Mouse (Mus musculus): ENCODE measurements at regions not wholly inside any gene's neighbourhood (a gene's known extent, or its start where the extent isn't known, plus 50 kb on each side); places are given as distances from the start of the nearest gene placed in this dataset.

DNA sequence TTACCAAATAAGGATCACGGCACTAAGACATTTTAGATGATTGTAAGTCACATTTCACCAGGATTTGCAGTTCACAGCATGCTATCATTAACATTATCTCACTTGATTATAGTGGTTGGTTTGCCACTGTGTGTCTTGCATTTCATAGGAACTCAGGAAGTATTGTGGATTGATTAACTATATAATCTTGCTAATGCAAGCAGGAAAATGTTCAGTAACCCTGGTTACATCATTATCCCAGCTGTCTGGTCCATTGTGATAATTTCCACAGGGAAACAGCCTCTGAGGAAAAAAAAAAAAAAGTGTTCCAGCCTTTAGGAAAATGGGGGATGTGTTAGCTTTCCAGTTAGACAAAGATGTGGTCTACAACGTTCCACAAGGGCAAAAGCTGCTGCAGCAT, 170.2 kb upstream of the Edil3 start:
- Histone ChIP-seq H3K4me3 (ENCODE audit: control insufficient read depth in 1 of 2, insufficient read depth in 1 of 2, low read depth in 2 of 2, low read length in 2 of 2) (no peak overlapping the region), H3K27me3 (ENCODE audit: control insufficient read depth in 1 of 2, insufficient read depth in 2 of 2, low read length in 2 of 2) (no peaks in the 10 kb centered on the region), H3K9ac (ENCODE audit: control insufficient read depth, low read depth, low read length, poor library complexity, severe bottlenecking) (no peak overlapping the region), H3K4me1 (ENCODE audit: control insufficient read depth in 1 of 2, insufficient read depth in 2 of 2, low read length in 2 of 2) (no peaks in the 10 kb centered on the region), H3K36me3 (ENCODE audit: control insufficient read depth in 1 of 2, insufficient read depth in 2 of 2, low read length in 2 of 2) (no peaks in the 10 kb centered on the region), H3K79me2 (ENCODE audit: control insufficient read depth, insufficient read depth, low read length, poor library complexity) (no peaks in the 10 kb centered on the region), H3K9me3 (replicated peaks; ENCODE audit: insufficient read depth, low read length) (no peaks in the 10 kb centered on the region), H3K27ac (ENCODE audit: control insufficient read depth, low read depth, low read length) (no peak overlapping the region)
- no peak for DNase-seq (ENCODE audit: low read depth, low spot score)
- TF ChIP-seq POLR2A (IDR thresholded peaks at IDR 0.05; ENCODE audit: control insufficient read depth in 1 of 2, insufficient read depth in 1 of 2, low read depth in 1 of 2, low read length in 2 of 2, poor library complexity in 1 of 2) (no peak), MAX (IDR thresholded peaks at IDR 0.05; ENCODE audit: low read length) (no peak), USF2 (IDR thresholded peaks at IDR 0.05; ENCODE audit: borderline replicate concordance in 1 of 2, insufficient read depth in 1 of 2, low read depth in 1 of 2, low read length in 2 of 2) (no peak), NRF1 (IDR thresholded peaks at IDR 0.05; ENCODE audit: insufficient read depth, low read depth, low read length, poor library complexity, severe bottlenecking) (no peak), CTCF (IDR thresholded peaks at IDR 0.05 in 2 of 3, conservative IDR thresholded peaks at IDR 0.05 in 1 of 3; ENCODE audit: control insufficient read depth in 1 of 3, insufficient read depth in 1 of 3, low read depth in 2 of 3, low read length in 3 of 3, poor library complexity in 1 of 3, severe bottlenecking in 1 of 3) (no peak), CHD1 (IDR thresholded peaks at IDR 0.05; ENCODE audit: low read depth, low read length) (no peak), CHD2 (IDR thresholded peaks at IDR 0.05; ENCODE audit: low read length) (no peak), EP300 (IDR thresholded peaks at IDR 0.05; ENCODE audit: low read depth in 1 of 2, low read length in 2 of 2) (no peak), MAZ (IDR thresholded peaks at IDR 0.05; ENCODE audit: low read depth, low read length) (no peak), POLR2AphosphoS5 (IDR thresholded peaks at IDR 0.05; ENCODE audit: borderline replicate concordance, low read depth, low read length) (no peak)

DNA sequence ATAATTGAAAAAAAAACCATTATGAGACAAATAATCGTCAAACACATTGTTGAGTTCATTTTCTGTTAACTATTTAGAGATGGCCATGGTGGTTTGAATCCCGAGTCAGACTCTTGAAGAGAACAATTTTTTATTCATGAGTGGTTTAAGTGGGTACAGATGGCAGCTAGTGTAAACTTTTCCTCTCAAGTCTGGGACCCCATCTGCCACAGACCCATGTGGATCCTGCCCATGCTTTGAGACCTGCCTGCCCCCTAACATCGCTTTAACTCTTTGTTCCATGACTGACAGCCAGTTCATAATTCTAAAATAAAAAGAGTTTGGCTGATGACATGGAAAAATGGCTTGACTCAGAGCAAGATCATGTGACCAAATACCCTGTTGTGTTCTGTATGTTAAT, 166.2 kb upstream of the Edil3 start:
- H3K79me2 ChIP-seq (ENCODE audit: control insufficient read depth, insufficient read depth, low read length, poor library complexity): no peaks in the 10 kb centered on the region
- H3K9me3 ChIP-seq (replicated peaks; ENCODE audit: insufficient read depth, low read length): no peaks in the 10 kb centered on the region
- H3K36me3 ChIP-seq (ENCODE audit: control insufficient read depth in 1 of 2, insufficient read depth in 2 of 2, low read length in 2 of 2): no peaks in the 10 kb centered on the region
- no peaks in the 10 kb centered on the region for H3K27me3 ChIP-seq (ENCODE audit: control insufficient read depth in 1 of 2, insufficient read depth in 2 of 2, low read length in 2 of 2)
- TF ChIP-seq MEF2A (IDR thresholded peaks at IDR 0.05; ENCODE audit: extremely low read depth, insufficient replicate concordance, low read depth, low read length, poor library complexity, severe bottlenecking) (no peak), NRF1 (IDR thresholded peaks at IDR 0.05; ENCODE audit: insufficient read depth, low read depth, low read length, poor library complexity, severe bottlenecking) (no peak), GATA1 (IDR thresholded peaks at IDR 0.05; ENCODE audit: low read depth, low read length) (no peak)
- no peak for DNase-seq (ENCODE audit: low read depth, low spot score)
- no peak overlapping the region for H3K27ac ChIP-seq (ENCODE audit: control insufficient read depth, low read depth, low read length)
- no peak overlapping the region for H3K4me3 ChIP-seq (ENCODE audit: control insufficient read depth in 1 of 2, insufficient read depth in 1 of 2, low read depth in 2 of 2, low read length in 2 of 2)
- H3K4me1 ChIP-seq (ENCODE audit: control insufficient read depth in 1 of 2, insufficient read depth in 2 of 2, low read length in 2 of 2): no peaks in the 10 kb centered on the region
- no peak overlapping the region for H3K9ac ChIP-seq (ENCODE audit: control insufficient read depth, low read depth, low read length, poor library complexity, severe bottlenecking)

DNA sequence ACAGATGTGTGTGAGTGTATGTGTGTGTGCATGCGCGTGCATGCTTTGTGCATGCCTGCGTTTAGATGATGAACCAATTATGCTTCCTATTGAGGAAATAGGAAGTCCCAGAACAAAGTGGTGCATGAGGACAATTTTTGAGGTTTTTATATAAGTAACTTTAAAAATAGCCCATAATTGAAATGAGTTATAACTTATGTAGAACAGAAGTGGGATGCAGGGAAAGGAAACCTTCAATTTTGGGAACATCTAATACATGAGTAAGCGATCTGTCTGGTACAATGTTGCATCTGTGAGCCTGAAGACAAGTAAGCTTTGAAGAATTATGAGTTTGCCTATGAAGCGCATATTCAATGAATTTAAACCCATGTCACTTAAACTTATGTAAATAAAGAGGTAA, 145.4 kb upstream of the Edil3 start:
- no peak for TF ChIP-seq NRF1 (IDR thresholded peaks at IDR 0.05; ENCODE audit: insufficient read depth, low read depth, low read length, poor library complexity, severe bottlenecking)
- TF ChIP-seq MYC (IDR thresholded peaks at IDR 0.05; ENCODE audit: low read depth, low read length): no peak
- Histone ChIP-seq H3K36me3 (ENCODE audit: control insufficient read depth in 1 of 2, insufficient read depth in 2 of 2, low read length in 2 of 2) (no peaks in the 10 kb centered on the region), H3K9ac (ENCODE audit: control insufficient read depth, low read depth, low read length, poor library complexity, severe bottlenecking) (no peak overlapping the region), H3K27me3 (ENCODE audit: control insufficient read depth in 1 of 2, insufficient read depth in 2 of 2, low read length in 2 of 2) (no peaks in the 10 kb centered on the region), H3K4me3 (ENCODE audit: control insufficient read depth in 1 of 2, insufficient read depth in 1 of 2, low read depth in 2 of 2, low read length in 2 of 2) (no peak overlapping the region), H3K4me1 (ENCODE audit: control insufficient read depth in 1 of 2, insufficient read depth in 2 of 2, low read length in 2 of 2) (no peaks in the 10 kb centered on the region), H3K27ac (ENCODE audit: control insufficient read depth, low read depth, low read length) (no peak overlapping the region), H3K79me2 (ENCODE audit: control insufficient read depth, insufficient read depth, low read length, poor library complexity) (no peaks in the 10 kb centered on the region), H3K9me3 (replicated peaks; ENCODE audit: insufficient read depth, low read length) (no peaks in the 10 kb centered on the region)
- no peak for DNase-seq (ENCODE audit: low read depth, low spot score)

Measured in MEL (cell line).